Mouse (Mus musculus): ENCODE data around the gene Anks1b. TPM values are rescaled to one million over a fixed set of nuclear protein-coding genes. Genes with fewer than 3 reads are reported as not detected.
A peak's percentile ranks its signal among the peaks of the same experiment; 100 is the strongest.

Gene Anks1b
- total RNA-seq, 2 experiments from 2014 or later = 0.09 to 0.17 TPM

DNA sequence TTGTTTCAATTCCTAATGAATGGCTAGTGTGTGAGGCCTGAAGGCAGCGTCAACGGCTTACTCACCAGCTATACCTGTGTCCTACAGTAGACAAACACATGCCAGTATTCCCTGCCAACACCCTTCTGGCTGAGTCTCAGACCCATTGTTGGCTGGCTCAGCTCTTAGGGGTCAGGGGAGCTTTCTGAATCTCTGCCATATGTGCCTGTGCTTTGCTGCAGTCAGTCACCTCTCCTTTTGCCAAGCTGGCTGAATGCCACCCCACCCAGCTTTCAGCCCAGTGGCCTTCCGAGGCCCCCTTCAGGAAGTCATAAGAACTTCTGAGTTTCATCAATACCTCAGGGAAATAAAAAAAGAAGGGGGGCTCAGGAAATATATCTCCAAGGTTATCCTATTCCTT lies 497.4 kb downstream of the Anks1b start:
- peak; percentile 2 for DNase-seq (ENCODE audit: low spot score)

DNA sequence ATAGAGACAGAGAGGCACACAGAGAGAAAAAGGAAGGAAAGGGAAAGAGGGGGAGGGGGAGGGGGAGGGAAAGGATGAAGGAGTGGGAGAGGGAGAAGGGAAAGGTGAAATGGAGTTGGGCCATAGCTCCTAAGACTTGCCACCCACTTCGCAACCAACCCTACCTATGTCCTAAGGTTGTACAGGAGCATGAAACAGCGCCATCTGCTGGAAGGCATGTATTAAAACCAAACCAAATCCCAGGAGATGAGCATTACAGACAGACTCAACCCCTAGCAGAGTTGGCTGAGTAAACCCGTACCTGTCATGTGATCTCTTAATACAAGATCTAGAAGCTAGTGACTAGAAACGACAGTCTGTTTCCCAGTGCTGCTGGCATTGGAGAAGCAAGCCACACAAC lies 500.2 kb downstream of the Anks1b start:
- peak; percentile 3 for DNase-seq (ENCODE audit: low spot score)

DNA sequence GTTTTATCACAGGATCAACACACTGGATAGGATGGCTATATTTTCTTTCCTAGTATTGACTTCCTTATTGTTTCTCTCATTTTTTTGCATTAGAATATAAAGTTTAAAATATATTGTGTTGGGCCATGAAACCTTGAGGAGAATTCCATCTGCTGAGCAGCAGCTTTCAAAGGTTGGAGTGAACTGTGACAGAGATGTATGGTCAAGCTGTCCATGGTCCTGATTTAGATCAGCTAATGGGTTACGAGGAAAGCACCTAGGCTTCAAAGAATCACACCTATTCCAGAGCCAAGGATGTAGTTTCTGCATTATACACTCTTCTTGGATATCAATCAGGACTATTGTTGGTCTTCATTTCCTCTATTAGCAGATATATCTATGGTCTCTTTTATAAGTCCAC lies 503.3 kb downstream of the Anks1b start:
- DNase-seq (ENCODE audit: low spot score) = no peak

DNA sequence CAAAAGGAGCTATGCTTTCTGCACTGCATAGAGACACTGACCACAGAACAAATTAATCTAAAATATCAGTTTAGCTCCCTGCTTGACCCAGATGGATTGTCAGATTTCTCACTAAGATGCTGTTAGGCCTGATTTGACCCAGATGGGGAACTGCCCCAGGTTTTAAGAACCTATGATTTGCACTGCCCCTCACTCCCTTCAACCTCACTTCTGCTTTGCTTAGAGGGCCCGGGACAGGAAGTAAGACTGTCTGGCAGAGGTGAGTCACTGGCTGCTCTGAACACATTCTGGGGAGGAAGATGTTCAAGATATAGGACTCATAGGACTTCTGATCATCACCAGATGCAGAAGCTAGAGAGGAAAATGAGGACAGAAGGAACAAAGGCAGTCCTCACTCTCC lies 506.8 kb downstream of the Anks1b start:
- DNase-seq (ENCODE audit: low spot score) = no peak

- DNase-seq (ENCODE audit: low spot score) = no peak
These were observed 507.5 kb downstream of the Anks1b start for GRCm38 (mm10) chr10:90380704-90381339.

- no peak for DNase-seq (ENCODE audit: low spot score)
These were observed 527.1 kb downstream of the Anks1b start for GRCm38 (mm10) chr10:90400382-90400781.

DNA sequence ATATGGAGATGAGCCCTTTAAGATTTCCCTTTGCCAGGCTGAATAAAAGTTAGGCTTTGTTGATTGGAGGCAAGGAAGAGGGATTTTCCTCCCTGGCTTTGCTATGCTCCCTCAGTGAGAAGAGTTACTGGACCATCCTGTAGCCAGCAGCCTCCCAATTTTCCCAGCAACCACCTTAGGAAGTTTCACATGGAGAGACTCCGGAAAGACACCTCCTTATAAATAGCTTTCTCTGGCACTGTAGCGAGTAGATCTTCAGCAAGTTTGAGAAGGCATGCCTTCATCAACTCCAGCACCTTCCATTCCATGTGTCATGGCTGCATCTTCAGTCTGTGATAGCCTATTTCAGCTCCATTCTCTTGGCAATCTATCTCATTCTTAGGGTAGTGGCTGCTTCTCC lies 535.2 kb downstream of the Anks1b start:
- no peak for DNase-seq (ENCODE audit: low spot score)

DNA sequence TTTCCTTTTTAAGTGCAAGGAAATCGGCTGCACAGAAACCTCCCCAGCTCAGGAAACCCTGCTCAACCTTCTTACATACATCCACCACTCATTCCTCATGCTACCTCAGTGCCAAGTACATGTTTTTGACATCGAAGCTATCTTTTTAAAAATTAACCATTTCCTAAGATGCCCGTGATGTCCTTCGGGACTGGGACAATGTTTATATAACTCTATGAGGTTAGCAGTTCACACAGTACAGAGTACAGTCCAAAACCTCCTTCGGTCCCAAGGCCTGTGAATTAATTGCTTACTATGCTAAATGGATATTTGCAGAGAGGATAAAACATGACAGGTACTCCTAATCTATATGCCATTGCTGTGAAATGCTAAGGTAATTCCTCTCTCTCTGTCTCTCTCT lies 558.2 kb downstream of the Anks1b start:
- no peak for DNase-seq (ENCODE audit: low spot score)

DNA sequence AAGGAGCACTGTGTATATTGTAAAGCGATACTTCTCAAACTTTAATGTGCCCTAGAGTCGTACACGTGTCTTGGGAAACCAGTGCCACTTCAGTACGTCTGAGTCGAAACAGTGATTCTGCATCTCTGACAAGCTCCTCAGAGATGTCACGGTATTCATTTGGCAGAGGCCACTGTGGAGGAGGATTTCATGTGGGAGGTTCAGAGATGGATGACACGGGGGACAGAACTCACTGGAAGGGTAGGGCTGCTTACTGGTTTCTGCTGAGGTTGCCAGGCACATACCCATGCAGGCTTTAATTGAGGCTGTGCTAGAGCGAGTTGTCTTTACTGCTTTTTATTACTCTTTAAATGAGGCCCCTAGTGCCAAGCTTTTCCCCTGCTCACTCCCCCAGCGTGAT lies 558.7 kb downstream of the Anks1b start:
- DNase-seq (ENCODE audit: low spot score) = no peak

GRCm38 (mm10) chr10:90432479-90432878 lies 559.2 kb downstream of the Anks1b start:
- DNase-seq (ENCODE audit: low spot score) = no peak

DNA sequence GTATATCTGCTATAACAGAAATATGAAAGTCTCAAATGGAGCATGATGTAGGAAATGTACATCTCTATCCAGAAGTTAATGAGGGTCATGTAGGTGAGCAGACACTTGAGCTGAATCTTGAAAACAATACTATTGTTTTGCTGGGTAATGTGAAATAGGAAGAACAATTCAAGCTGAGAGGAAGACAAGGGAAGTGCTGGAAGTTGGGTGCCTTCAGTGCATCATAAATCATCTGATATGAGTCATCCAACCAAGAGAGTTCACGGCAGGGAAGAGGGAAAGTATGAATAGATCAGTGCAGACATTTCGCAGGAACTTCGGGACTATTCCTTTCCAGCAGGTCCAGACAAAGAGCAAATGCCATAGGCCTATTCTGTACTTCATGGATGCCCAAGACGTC lies 567.7 kb downstream of the Anks1b start:
- DNase-seq (ENCODE audit: low spot score) = no peak

DNA sequence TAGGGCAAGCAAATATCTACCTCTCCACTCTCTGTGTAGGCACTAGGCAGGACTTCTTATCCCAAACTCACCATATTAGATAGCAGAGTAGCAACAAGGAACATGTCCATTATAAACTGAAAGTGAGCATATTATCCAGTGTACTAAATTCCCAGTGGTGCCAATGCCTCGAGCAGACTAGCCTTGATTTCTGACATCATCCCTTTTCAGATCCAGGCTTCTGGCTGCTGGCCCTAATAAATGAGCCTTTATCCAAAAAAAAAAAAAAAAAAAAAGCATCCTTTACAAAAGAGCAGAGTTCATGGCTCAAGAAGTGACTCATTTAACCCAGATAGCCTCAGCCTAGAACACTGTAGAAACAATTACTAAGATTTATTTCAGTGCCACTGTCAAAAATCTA lies 568.3 kb downstream of the Anks1b start:
- DNase-seq (ENCODE audit: low spot score) = no peak

DNA sequence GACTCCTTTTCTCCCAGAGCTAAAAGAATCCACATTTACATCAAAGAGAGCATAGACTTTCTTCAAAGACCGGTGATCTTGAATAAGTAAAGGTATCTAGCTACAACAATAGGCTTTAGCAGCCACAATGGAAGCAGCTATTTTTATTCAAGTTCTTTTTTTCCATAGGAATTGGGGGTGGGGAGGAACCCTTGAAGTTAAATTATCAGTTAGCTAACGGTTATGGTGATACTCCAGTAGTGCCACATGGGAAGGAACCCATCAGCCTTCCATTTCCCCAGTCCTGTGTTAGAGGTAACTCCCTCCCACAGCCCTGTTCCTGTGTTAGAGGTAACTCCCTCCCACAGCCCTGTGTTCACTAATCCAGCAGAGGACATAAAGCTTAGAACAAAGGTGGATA lies 591.6 kb downstream of the Anks1b start:
- no peak for DNase-seq (ENCODE audit: low spot score)

DNA sequence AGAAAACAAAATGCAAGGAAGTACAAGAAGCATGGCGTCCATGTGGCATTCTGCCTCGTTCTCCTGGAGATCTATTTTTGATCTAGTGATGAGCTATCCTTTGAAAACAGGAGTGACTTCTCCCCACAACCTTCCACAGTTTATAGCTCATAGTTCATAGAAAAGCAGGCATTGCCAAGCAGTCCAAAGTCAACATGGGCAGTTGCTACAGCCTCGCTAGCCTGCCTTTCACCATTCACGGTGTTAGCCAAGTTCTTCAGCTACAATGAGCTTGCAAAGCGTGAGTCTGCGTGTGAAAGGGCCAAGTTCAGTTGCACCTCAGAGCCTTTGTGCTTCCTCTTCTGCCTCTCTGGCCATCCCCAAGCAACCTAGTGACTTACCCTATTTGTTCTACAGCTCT lies 592.1 kb downstream of the Anks1b start:
- no peak for DNase-seq (ENCODE audit: low spot score)

DNA sequence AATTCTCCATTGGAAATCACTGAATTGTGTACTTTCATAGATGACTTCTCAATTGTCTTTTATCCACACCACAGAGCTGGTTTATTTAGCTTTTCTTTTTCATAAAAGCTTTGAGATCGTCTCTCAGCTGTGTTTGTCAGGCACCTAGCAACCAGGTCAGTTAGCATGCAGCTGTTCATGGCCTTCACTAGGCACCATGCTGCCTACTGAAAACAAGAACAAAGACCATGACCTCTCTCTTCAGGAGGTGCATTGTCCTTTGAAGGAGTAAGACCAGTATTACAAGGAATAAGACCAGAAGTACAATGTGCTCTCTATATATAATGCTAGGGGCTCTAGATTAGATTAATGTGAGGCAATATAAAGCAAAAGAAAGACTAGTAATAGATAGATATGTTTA lies 594.2 kb downstream of the Anks1b start:
- no peak for DNase-seq (ENCODE audit: low spot score)

DNA sequence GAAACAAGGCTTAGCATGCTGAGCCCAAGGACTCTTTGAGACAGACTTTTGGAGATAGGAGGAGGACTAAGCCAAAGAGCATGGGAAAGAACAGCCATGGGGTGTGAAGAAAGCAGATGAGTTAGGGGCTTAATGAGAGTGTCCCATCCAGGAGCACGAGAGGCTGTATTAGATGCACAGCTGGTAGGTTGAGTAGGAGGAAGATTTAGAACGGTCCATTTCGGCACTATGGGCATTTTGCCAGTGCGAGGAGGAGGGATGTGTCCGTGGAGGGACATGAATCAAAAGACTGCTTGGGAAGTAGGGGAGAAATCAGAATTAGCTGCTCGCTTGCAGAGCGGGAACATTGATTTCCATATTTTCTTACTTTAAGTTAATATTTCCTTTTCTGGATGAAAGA lies 620.1 kb downstream of the Anks1b start:
- DNase-seq (ENCODE audit: low spot score) = no peak

- DNase-seq (ENCODE audit: low spot score) = no peak
These were observed 620.8 kb downstream of the Anks1b start for GRCm38 (mm10) chr10:90493996-90494642.

GRCm38 (mm10) chr10:90494981-90495516 lies 621.7 kb downstream of the Anks1b start:
- DNase-seq (ENCODE audit: low spot score) = no peak

DNA sequence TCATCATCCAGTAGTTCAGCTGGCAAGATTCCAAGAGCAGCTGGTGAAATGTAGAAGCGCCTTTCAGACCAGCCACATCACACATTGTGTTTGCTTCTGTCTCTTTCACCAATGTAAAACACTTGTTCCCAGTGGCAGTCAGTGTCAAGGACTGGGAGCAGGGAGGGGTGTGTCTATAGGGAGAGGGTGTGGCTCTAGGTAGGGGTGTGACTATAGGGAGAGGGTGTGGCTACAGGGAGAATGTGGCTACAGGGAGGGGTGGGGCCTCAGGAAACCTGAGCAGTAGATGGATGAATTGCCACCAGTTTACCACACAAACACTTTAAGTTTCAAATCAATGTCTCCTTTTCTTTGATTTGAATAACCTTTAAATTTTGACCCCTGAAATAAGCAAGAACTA lies 634.3 kb downstream of the Anks1b start:
- DNase-seq (ENCODE audit: low spot score) = no peak

DNA sequence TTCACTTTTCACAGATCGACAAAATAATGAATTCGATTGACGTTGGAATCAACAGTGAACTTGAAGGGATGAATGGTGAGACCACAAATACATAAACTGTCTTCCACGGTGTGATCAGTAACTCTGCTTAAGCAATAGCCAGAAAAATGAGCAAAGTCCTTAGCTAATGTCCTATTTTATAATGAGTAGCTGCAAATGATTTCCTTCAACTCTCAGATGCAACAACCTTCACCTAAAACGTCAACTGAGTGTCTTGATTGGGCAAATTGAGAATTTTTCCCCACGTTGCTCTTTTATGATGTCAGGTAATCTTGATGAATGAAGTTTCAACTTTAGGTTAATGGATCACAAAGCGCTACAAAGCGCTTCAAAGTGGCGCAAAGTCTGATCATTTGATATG lies 639.5 kb downstream of the Anks1b start:
- DNase-seq (ENCODE audit: low spot score) = no peak

- DNase-seq (ENCODE audit: low spot score) = no peak
These were observed 658.5 kb downstream of the Anks1b start for GRCm38 (mm10) chr10:90531813-90532212.

GRCm38 (mm10) chr10:90535370-90535769 lies 662.1 kb downstream of the Anks1b start:
- no peak for DNase-seq (ENCODE audit: low spot score)

DNA sequence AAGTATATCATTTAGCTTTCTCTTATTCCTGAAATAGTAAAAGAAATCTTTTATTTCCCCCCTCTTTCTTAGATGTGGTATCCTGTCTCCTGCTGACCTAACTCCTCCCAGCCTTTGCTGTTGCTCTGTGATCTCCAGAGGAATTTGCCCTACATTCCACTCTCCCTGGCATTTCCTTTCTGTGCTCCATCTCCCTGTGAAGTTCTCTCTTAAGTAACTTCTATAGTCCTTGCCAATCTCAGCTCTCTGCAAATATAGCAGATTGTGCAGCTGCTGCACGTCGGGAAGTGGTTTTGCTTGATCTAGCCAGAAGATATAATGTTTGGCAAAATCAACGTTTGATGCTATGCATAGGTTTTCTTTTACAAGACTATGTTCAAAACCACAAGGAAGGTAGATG lies 673.3 kb downstream of the Anks1b start:
- DNase-seq (ENCODE audit: low spot score) = no peak
